Mouse (Mus musculus): ENCODE data around the gene C77080.

DNA sequence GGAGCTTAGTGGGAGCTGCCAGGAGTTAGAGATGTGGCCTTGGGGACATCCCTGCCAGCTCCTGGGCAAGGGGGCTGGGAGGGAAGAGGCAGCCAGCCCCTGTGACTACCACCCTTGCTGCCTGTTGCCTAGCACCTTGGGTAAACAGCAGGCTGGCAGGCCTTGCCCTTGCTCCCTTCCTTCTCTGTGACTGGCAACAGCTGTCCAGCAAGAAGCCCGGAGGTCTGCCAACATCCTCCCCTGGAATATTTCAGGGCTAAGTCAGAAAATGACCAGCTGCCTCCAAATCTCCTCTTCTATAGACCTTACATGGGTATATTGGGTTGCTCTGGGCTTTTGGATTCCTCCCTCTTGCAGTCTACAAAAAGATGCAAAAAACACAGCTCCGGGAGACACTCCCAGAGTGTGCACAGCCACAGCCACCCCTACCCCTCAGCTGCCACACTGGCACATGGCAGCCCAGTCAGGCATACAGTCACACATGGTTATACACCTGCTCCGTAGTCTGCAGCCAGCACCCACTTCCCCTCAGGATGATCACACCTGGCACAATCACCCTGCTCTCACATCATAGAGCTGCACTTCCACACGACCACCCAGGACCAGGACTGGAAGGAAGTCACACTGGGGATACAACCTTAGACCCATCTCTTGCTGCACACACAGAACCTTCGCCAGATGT is 24.9 kb upstream of the C77080 start:
- no peak for TF ChIP-seq CTCF (conservative IDR thresholded peaks at IDR 0.05; ENCODE audit: insufficient read depth, insufficient read length, low read depth, low read length)
- TF ChIP-seq POLR2A (IDR thresholded peaks at IDR 0.05; ENCODE audit: low read depth, low read length): no peak
